Mouse (Mus musculus) lung, adult 2 months (tissue): ENCODE data around the gene Snrpd3.

ENCODE experiments used
- CTCF ChIP-seq: fragments of 200-500 bp; IDR thresholded peaks from 2 replicates; pipeline ENCODE4 v1.5.1; 2011; ENCODE audit warnings: mild to moderate bottlenecking, low read length, control low read depth; ENCODE audit not compliant: insufficient read depth
- POLR2A ChIP-seq: fragments of 200-500 bp; IDR thresholded peaks from 2 replicates; pipeline ENCODE4 v1.6.1; 2011; ENCODE audit warnings: low read depth, mild to moderate bottlenecking, control low read depth, low read length, borderline replicate concordance; ENCODE audit errors: extremely low read depth

DNA sequence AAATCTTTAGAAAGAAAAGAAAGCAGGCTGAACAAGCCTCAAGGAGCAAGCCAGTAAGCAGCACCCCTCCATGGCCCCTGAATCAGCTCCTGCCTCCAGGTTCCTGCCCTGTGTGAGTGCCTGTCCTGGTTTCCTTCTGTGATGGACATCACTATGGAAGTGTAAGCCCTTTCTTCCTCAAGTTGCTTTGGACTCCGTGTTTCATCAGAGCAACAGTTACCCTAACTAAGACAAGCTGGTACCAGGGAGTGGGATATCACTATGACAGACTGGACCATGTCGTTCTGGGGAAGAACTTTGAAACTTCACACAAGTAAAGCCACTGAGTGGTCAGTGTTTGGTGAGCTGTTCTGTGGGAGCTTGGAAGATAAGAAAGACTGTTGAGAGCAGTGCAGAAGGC lies 37.4 kb upstream of the Snrpd3 start:
- TF ChIP-seq CTCF (no peak), POLR2A (no peak)
